Mouse (Mus musculus): ENCODE data around the gene Lst1. TPM values are rescaled to one million over a fixed set of nuclear protein-coding genes. Genes with fewer than 3 reads are reported as not detected.

The Lst1 gene
- polyA plus RNA-seq, 3 experiments from 2014 or later = 6.4 to 11.2 (median 8.8) TPM

GRCm38 (mm10) chr17:35205380-35205769 lies 17.1 kb upstream of the Lst1 start:
- ATAC-seq = no peak

- peak; percentile 57 for ATAC-seq
Observed at GRCm38 (mm10) chr17:35204494-35205379, 16.5 kb upstream of the Lst1 start, which contains the start of gene Lta. Gene Lta, minus strand, starts transcription at chr17:35205351.

- ATAC-seq = no peak
Observed at GRCm38 (mm10) chr17:35202442-35202841, 14.2 kb upstream of the Lst1 start.

DNA sequence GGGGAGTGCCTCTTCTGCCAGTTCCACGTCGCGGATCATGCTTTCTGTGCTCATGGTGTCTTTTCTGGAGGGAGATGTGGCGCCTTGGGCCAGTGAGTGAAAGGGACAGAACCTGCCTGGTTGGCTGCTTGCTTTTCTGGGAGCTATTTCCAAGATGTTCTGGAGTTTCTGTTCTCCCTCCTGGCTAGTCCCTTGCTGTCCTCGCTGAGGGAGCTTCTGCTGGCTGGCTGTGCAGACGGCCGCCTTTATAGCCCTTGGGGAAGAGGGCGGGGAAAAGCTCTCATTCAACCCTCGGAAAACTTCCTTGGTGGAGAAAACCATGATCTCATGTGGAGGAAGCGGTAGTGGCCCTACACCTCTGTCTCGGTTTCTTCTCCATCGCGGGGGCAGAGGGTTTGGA lies 13.5 kb upstream of the Lst1 start, which contains the start of gene Tnf:
Gene Tnf, minus strand, starts transcription at position 221 of the 400 bp plus-strand sequence.
- ATAC-seq = peak; percentile 4

- no peak for ATAC-seq
Observed at GRCm38 (mm10) chr17:35201128-35201527, 12.9 kb upstream of the Lst1 start.

DNA sequence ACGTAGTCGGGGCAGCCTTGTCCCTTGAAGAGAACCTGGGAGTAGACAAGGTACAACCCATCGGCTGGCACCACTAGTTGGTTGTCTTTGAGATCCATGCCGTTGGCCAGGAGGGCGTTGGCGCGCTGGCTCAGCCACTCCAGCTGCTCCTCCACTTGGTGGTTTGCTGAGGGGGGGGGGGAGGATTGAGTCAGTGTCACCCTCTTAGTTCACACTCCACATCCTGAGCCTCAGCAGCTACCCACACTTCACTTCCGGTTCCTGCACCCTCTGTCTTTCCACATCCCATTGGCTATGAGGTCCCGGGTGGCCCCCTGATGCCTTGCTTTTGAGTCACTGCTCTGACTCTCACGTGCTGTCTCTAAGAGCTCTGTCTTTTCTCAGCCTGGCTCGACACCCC lies 12.2 kb upstream of the Lst1 start:
- ATAC-seq = peak; percentile 78

DNA sequence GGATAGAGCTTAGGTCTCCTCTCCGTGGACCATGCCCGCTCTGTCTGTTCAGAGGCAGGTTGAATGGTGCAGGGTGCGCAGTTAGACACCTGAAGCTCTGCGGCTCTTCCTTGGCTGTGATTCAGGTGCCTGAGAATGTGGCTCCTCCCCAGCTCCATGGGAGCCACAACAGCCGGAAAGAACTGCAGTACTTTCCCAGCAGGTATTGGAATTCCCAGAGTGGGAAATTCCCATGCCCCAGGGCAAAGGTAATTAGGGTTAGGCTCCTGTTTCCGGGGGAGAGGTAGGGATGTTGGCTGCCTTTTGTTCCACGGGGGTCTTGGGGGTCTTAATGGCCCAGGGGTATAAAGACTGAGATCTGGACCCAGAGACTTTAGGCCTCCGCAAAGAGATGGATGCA lies 10.7 kb upstream of the Lst1 start:
- no peak for ATAC-seq

GRCm38 (mm10) chr17:35198029-35198428 lies 9.8 kb upstream of the Lst1 start:
- ATAC-seq = no peak

- no peak for ATAC-seq
Observed at GRCm38 (mm10) chr17:35197126-35197525, 8.9 kb upstream of the Lst1 start.

- no peak for ATAC-seq
Observed at GRCm38 (mm10) chr17:35196321-35196641, 8.0 kb upstream of the Lst1 start.

GRCm38 (mm10) chr17:35195631-35196320 lies 7.5 kb upstream of the Lst1 start:
- ATAC-seq = peak; percentile 41

DNA sequence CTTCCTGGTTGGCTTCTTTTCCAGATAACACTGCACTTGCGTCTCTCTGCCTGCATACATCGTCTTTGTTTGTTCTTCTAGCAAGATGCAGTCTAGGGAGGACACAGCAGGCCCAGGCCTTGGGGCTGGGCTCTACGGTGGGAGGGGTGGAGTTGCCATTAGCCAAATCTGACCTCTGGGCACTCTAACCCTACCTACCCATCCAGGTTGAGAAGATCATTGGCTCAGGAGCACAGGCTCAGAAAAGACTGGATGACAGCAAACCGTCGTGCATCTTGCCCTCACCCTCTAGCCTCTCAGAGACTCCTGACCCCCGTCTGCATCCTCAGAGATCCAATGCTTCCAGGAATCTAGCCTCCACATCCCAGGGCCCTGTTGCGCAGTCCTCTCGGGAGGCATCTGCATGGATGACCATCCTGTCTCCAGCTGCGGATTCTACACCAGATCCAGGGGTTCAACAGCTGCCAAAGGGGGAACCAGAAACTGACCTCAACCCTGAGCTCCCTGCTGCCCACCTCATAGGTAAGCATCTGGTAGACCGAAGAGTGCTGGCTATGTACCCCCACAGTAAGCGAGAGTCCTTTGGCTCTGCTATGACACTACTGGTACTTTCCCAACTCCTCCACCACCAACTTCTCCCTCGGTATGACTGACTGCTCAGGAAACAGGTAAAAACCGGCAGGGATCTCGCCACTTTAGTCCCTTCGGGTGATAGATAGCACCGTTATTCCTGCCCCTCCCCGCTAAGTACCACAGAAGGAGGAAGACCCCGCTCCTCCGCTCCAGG lies 6.8 kb upstream of the Lst1 start:
- peak; percentile 33 for ATAC-seq

DNA sequence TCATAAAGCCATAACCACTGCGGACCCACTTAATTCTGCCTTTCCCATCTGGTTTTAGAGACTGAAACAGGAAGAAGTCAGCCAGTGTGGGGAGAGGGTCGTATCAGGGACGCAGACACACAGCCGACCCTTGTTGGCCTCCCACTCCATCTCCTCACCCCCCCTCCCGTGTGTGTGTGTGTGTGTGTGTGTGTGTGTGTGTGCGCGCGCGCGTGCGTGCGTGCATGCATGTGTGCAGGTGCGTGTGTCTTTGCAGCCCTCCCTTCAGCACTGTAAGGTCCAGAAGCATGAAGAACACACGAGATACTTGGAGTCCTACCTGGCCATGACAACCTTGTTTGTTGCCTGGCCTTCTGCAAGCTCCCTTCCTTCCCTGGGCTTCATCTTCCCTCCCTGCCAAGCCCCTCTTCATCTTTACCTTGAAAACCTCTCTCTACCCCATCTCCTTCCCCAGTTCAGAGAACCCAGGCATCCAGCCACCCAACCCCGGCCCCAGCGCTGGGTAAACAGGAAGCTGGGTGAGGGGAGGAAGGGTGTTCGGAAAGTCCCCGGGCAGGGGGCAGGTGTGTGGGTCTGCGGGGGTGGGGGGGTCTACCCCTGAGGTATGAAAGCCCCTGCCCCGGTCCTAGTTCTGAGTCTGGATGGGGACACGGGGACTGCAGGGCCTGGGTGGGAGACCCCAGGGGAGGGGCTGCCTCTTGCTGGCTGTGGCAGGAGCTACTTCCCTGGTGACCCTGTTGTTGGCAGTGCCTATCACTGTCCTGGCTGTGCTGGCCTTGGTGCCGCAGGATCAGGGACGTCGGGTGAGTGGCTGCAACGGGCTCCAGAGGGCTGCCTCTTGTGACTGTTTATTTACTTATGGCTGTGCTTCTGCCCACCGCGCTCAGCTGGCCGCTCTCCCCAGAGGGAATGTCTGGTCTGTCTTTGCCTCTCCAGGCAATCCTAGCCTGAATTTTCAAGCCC lies 5.9 kb upstream of the Lst1 start, which contains the start of gene Ltb:
Gene Ltb, plus strand, starts transcription at position 559 of the 963 bp plus-strand sequence.
- ATAC-seq = peak; percentile 60

DNA sequence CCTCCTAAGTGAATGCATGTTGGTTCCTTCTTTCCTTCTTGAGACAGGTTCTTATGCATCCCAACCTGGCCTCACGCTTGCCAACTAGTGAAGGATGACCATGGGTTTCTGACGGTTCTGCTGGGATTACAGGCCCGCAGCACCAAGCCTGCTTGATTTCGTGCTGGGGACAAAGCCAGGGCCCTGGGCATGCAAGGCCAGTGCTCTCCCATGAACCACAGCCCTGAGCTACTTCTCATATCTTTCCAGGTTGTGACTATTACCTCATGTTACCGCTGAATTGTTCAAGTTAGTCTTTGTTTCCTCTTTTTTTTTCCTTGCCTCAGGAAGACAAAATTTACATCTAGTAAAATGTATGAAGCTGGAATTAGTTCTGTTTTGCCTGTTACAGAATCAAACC lies 4.7 kb upstream of the Lst1 start:
- no peak for ATAC-seq

- no peak for ATAC-seq
Observed at GRCm38 (mm10) chr17:35191723-35192122, 3.5 kb upstream of the Lst1 start.

DNA sequence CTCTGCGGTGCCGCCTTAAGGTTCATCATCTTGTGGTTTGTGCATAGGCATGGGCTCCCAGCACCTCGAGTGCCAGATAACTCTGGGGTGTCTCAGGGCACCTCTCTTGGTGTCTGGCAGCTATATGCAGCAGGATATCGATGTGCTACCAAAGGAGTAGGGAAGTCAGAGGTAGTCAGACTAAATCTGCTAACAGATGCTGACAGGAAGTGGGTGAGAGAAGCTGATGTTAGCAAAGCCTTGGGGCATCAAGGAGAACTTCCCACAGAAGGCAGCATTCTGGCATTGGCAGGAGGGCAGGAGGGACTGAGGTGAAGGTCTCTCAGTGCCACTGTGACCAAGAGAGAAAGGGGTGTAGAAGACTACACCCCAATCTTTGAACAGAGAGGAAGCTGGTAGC lies 1.9 kb upstream of the Lst1 start:
- ATAC-seq = peak; percentile 72

DNA sequence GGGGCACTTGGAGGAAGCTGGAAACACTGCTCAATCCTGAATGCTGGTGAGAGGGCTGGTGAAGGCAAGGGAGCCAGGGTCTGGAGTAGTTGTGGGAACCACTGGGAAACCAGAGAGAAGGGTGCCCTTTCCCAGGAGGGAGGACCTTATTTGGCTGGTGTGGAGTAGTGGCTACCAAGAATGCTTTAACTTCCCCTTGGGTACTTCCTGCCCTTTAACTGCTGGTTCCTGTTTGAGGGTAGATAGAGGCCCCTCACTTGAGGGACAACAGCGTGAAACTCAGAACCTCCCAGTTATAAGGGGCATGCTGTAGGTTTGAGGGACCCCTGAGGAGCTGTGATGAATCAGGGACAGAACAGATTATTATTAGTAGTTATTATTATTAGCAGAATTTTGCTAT lies 947 bp upstream of the Lst1 start:
- no peak for ATAC-seq

DNA sequence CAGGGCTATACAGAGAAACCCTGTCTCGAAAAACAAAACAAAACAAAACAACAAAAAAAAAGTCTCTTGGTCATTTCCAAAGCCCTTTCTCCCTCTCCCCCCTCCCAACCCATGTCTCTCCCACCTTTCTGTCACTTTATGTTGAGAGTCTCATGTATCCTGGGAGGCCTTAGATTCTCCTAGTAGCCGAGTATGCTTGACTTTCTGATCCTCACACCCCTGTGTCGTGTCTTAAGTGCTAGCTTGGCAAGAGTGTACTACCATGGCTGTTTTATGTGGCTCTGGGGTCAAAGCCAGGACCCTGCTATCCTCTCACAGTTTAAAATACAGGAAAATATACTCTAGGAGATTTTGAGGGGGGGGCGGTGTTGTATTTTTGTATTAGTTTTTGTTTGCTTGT lies 894 bp downstream of the Lst1 start:
- ATAC-seq = no peak

GRCm38 (mm10) chr17:35186681-35187080 lies 1.6 kb downstream of the Lst1 start:
- ATAC-seq = peak; percentile 30

- ATAC-seq = peak; percentile 42
Observed at GRCm38 (mm10) chr17:35185639-35186611, 2.3 kb downstream of the Lst1 start.

DNA sequence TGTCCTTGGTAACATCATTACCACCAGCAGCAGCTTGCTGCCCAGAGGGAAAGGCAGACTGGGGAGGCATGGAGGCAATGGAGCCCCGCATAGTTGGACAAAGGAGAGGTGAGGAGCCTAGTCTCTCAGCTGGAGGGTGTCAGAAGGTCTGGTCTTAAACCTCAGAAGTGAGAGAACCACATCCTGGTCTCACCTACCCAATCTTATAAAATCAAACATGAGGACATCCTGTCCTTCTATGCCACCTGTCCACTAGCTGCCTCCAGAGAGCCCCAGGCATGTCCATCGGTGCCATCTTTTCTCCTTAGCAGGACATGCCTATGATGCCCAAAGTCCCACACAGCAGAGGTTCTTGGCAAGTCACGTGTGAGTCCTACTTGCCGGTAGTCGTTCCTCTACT lies 8.1 kb downstream of the Lst1 start:
- peak; percentile 17 for ATAC-seq

Measured in inflammation-experienced regulatory T-cells, adult 6 months (primary cell).